ENCODE assay signal across 18 mouse cellular contexts in the genomic region with DNA sequence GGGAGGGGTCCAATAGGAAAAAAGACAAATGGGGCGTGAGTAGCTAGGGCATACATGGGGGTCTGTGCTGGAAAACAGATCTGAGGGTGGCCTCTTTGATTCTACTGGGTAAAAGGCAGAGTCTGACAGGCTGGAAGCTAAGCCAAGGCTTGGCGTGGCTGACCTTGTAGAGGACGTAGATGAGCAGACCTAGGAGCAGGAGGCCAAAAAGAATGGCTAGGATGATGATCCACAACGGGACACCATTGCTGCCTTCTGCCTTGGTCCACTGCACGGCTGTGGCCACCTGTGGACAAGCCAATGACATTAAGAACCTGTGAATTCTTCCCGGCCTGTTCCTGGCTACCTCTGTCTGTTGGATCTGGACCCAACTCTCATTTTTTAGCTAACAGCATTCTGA. TPM values are rescaled to one million over a fixed set of nuclear protein-coding genes. Genes with fewer than 3 reads are reported as not detected.
"Had no signal": no experiment of that assay in that cellular context is flagged by ENCODE, and none has a peak within 500 bp of the region (broad histone marks: within the 10 kb centered on the region; RNA-seq: fewer than 3 reads in every experiment).

No protein-coding gene starts in this region.

- H3K9me3 ChIP-seq: neural tube, embryonic 13.5 days; neural tube, embryonic 15.5 days; stomach, embryonic 15.5 days had no signal

- H3K4me3 ChIP-seq: neural tube, embryonic 13.5 days; neural tube, embryonic 15.5 days; stomach, embryonic 15.5 days had no signal

- DNase-seq: retina, postnatal 1 day; right cerebral cortex, adult 18-20 months; right cerebral cortex, postnatal 14 days; right cerebral cortex, postnatal 25 days; spleen, adult 18-20 months; thymus, adult 18-20 months; thymus, adult 2 months; thymus, postnatal 14 days; thymus, postnatal 25 days; thymus, postnatal 36 days; thymus, postnatal 4 days had no signal

- H3K36me3 ChIP-seq: neural tube, embryonic 15.5 days had no signal

- H3K27ac ChIP-seq: neural tube, embryonic 13.5 days; neural tube, embryonic 15.5 days; stomach, embryonic 15.5 days; stomach, postnatal 0 days had no signal

- H3K4me2 ChIP-seq: neural tube, embryonic 13.5 days; neural tube, embryonic 15.5 days; stomach, embryonic 15.5 days had no signal

- H3K9ac ChIP-seq: neural tube, embryonic 13.5 days; neural tube, embryonic 15.5 days; stomach, embryonic 15.5 days had no signal

RNA-seq across cellular contexts. Expression of gene Gpr84, which starts 35.4 kb away (rescaled TPM):
- total RNA-seq: neutrophil, adult 5-6 weeks had no signal
- polyA plus RNA-seq: thymus, postnatal 0 days; urinary bladder, adult 2 months had no signal
